Mouse (Mus musculus) olfactory bulb, adult 2 months (tissue): ENCODE measurements at regions not wholly inside any gene's neighbourhood (a gene's known extent, or its start where the extent isn't known, plus 50 kb on each side); places are given as distances from the start of the nearest gene placed in this dataset.

ENCODE experiments used
- H3K27ac ChIP-seq: fragments of 200-500 bp; 2 replicates; pipeline ENCODE4 v1.5.1; 2012; ENCODE audit warnings: low read depth, low read length; ENCODE audit not compliant: insufficient read depth
- H3K4me1 ChIP-seq: fragments of 200-500 bp; 2 replicates; pipeline ENCODE4 v1.6.1; 2012; ENCODE audit warnings: low read length; ENCODE audit not compliant: control insufficient read depth, insufficient read depth
- H3K4me3 ChIP-seq: fragments of 200-500 bp; 2 replicates; pipeline ENCODE4 v1.5.1; 2012; ENCODE audit warnings: mild to moderate bottlenecking, low read depth, low read length, moderate library complexity; ENCODE audit not compliant: insufficient read depth
- CTCF ChIP-seq: fragments of 200-500 bp; IDR thresholded peaks from 2 replicates; pipeline ENCODE4 v1.5.1; 2012; ENCODE audit warnings: low read depth, mild to moderate bottlenecking, low read length, moderate library complexity; ENCODE audit not compliant: insufficient read depth
- POLR2A ChIP-seq: fragments of 200-500 bp; IDR thresholded peaks from 2 replicates; pipeline ENCODE4 v1.6.1; 2012; ENCODE audit warnings: mild to moderate bottlenecking, low read depth, low read length, moderate library complexity; ENCODE audit not compliant: insufficient read depth
- WGBS: fragments of 180-500 bp; shearing (Covaris S2); methylation state at CpG from one replicate; pipeline ENCODE4 v1.1.7; 2018; 5-methylcytosine and 5-hydroxymethylcytosine counted together

GRCm38 (mm10) chr14:46646673-46647318 lies 113.5 kb upstream of the Cdkn3 start:
- H3K4me1 ChIP-seq: peaks cover 4% of the 10 kb centered on the region; the same call in 1 of the 2 replicates
- H3K27ac ChIP-seq: no peak overlapping the region
- TF ChIP-seq POLR2A (no peak), CTCF (no peak)
- no peak overlapping the region for H3K4me3 ChIP-seq
- 82% methylated on average over 14 of the region's 14 CpGs for WGBS

- no peak for TF ChIP-seq POLR2A
- no peak for TF ChIP-seq CTCF
- no peak overlapping the region for H3K27ac ChIP-seq
- no peaks in the 10 kb centered on the region for H3K4me1 ChIP-seq
- WGBS: 36% methylated on average over 8 of the region's 8 CpGs
- no peak overlapping the region for H3K4me3 ChIP-seq
Measured at GRCm38 (mm10) chr14:46639116-46639826, 121.1 kb upstream of the Cdkn3 start.

- Histone ChIP-seq H3K4me3 (no peak overlapping the region), H3K4me1 (no peaks in the 10 kb centered on the region), H3K27ac (no peak overlapping the region)
- TF ChIP-seq CTCF (no peak), POLR2A (no peak)
- WGBS: 85% methylated on average over 6 of the region's 6 CpGs
Measured at GRCm38 (mm10) chr14:46638516-46638915, 121.8 kb upstream of the Cdkn3 start.

- no peak for TF ChIP-seq POLR2A
- no peak for TF ChIP-seq CTCF
- H3K27ac ChIP-seq: no peak overlapping the region
- no peak overlapping the region for H3K4me3 ChIP-seq
- H3K4me1 ChIP-seq: no peaks in the 10 kb centered on the region
- 70% methylated on average over 5 of the region's 5 CpGs for whole genome bisulfite sequencing
Measured at GRCm38 (mm10) chr14:46637240-46637639, 123.1 kb upstream of the Cdkn3 start.

GRCm38 (mm10) chr14:46636364-46636763 lies 124.0 kb upstream of the Cdkn3 start:
- Histone ChIP-seq H3K4me3 (no peak overlapping the region), H3K27ac (no peak overlapping the region), H3K4me1 (no peaks in the 10 kb centered on the region)
- TF ChIP-seq POLR2A (no peak), CTCF (no peak)
- WGBS: 69% methylated on average over 6 of the region's 6 CpGs

GRCm38 (mm10) chr14:46635322-46635721 lies 125.0 kb upstream of the Cdkn3 start:
- Histone ChIP-seq H3K27ac (no peak overlapping the region), H3K4me3 (no peak overlapping the region), H3K4me1 (no peaks in the 10 kb centered on the region)
- 71% methylated on average over 3 of the region's 3 CpGs for WGBS
- TF ChIP-seq POLR2A (no peak), CTCF (no peak)

- H3K4me1 ChIP-seq: no peaks in the 10 kb centered on the region
- no peak overlapping the region for H3K4me3 ChIP-seq
- 71% methylated on average over 12 of the region's 12 CpGs for WGBS
- H3K27ac ChIP-seq: no peak overlapping the region
- no peak for TF ChIP-seq CTCF
- TF ChIP-seq POLR2A: no peak
Measured at GRCm38 (mm10) chr14:46634656-46635244, 125.6 kb upstream of the Cdkn3 start.

GRCm38 (mm10) chr14:46634251-46634650 lies 126.1 kb upstream of the Cdkn3 start:
- TF ChIP-seq CTCF: no peak
- no peak for TF ChIP-seq POLR2A
- 91% methylated on average over 10 of the region's 10 CpGs for WGBS
- H3K4me3 ChIP-seq: no peak overlapping the region
- H3K27ac ChIP-seq: no peak overlapping the region
- no peaks in the 10 kb centered on the region for H3K4me1 ChIP-seq

GRCm38 (mm10) chr14:46627690-46628089 lies 132.7 kb upstream of the Cdkn3 start:
- Histone ChIP-seq H3K4me1 (no peaks in the 10 kb centered on the region), H3K4me3 (no peak overlapping the region), H3K27ac (no peak overlapping the region)
- TF ChIP-seq CTCF: no peak
- TF ChIP-seq POLR2A: no peak
- WGBS: 97% methylated on average over 5 of the region's 5 CpGs
